Mouse (Mus musculus): ENCODE measurements at regions not wholly inside any gene's neighbourhood (a gene's known extent, or its start where the extent isn't known, plus 50 kb on each side); places are given as distances from the start of the nearest gene placed in this dataset.

DNA sequence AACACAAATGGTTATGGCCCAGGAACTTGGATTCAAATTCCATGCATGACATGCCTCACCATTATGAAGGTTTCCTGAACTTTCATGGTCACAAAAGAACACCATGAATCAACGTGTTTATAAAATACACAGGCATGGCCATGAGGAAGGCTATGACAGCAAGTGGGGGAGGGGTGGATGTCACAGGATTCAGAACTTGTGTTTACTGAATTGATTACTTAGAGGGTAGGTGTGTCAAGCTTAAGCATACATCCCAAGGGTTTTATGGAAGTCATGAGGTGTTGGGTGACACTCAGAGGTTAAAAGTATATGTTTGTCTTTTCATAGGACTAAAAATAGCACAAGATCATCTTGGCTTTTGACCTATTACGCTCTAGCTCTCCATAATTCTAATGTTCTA is 61.3 kb upstream of the Insig1 start:
- no peaks in the 10 kb centered on the region for H3K36me3 ChIP-seq (ENCODE audit: control insufficient read depth, insufficient read depth, low read length)
- no peak for TF ChIP-seq CTCF (IDR thresholded peaks at IDR 0.05; ENCODE audit: extremely low read depth, insufficient read length, insufficient replicate concordance, low read depth, low read length)
- no peak for TF ChIP-seq POLR2A (IDR thresholded peaks at IDR 0.05; ENCODE audit: low read depth, low read length)
- WGBS: 50% methylated on average over 2 of the region's 2 CpGs
- H3K27ac ChIP-seq (ENCODE audit: insufficient read depth, low read depth, low read length): no peak overlapping the region
- no peaks in the 10 kb centered on the region; the same call in 1 of the 2 replicates for H3K4me1 ChIP-seq (ENCODE audit: control insufficient read depth, insufficient read depth, insufficient read length, low read length)
- no peaks in the 10 kb centered on the region for H3K27me3 ChIP-seq (ENCODE audit: control insufficient read depth, insufficient read depth, low read length)
- H3K4me3 ChIP-seq (ENCODE audit: low read depth, low read length): no peak overlapping the region

DNA sequence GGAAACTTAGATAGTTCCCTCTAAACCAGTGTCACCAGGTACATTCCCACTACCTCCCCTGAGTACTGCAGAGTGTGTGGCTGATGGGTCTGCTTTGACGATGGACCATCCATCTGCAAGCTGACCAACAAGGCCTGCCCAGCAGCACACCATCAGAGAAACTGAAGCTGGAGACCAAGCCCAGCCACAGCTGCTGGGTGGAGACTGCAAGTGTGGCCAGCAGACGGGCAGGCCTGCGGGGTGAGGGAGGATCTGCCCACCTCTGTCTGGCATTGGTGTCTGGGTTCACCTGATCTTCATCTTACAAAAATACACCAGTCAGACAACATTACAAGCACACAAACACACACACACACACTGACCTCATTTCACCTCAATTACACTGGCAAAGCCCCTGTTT is 60.6 kb upstream of the Insig1 start:
- H3K27ac ChIP-seq (ENCODE audit: insufficient read depth, low read depth, low read length): no peak overlapping the region
- TF ChIP-seq CTCF (IDR thresholded peaks at IDR 0.05; ENCODE audit: extremely low read depth, insufficient read length, insufficient replicate concordance, low read depth, low read length) (no peak), POLR2A (IDR thresholded peaks at IDR 0.05; ENCODE audit: low read depth, low read length) (no peak)
- WGBS: 92% methylated on average over 3 of the region's 3 CpGs
- no peaks in the 10 kb centered on the region for H3K36me3 ChIP-seq (ENCODE audit: control insufficient read depth, insufficient read depth, low read length)
- H3K4me3 ChIP-seq (ENCODE audit: low read depth, low read length): no peak overlapping the region
- H3K27me3 ChIP-seq (ENCODE audit: control insufficient read depth, insufficient read depth, low read length): no peaks in the 10 kb centered on the region
- H3K4me1 ChIP-seq (ENCODE audit: control insufficient read depth, insufficient read depth, insufficient read length, low read length): no peaks in the 10 kb centered on the region; the same call in 1 of the 2 replicates

DNA sequence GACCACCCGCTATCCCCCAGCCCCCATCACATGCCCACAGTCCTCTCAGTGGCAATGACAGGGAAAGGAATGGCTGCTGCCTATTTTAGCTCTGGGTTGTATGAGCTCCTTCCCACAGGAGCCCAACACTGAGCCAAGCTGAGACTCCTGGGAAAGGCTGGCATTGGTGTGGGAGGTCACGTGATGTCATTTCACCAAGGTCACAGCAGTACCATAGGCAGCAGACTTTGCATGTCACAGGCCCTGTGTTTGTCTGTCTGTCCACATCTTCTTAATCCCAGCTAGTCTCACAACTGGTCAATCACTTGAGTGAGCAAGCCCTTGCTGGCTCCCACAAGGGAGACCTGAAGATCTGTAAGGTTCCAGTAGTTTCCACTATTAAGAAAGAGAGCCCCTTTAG is 58.7 kb upstream of the Insig1 start:
- Histone ChIP-seq H3K27ac (ENCODE audit: insufficient read depth, low read depth, low read length) (no peak overlapping the region), H3K36me3 (ENCODE audit: control insufficient read depth, insufficient read depth, low read length) (no peaks in the 10 kb centered on the region)
- 98% methylated on average over 2 of the region's 2 CpGs for WGBS

DNA sequence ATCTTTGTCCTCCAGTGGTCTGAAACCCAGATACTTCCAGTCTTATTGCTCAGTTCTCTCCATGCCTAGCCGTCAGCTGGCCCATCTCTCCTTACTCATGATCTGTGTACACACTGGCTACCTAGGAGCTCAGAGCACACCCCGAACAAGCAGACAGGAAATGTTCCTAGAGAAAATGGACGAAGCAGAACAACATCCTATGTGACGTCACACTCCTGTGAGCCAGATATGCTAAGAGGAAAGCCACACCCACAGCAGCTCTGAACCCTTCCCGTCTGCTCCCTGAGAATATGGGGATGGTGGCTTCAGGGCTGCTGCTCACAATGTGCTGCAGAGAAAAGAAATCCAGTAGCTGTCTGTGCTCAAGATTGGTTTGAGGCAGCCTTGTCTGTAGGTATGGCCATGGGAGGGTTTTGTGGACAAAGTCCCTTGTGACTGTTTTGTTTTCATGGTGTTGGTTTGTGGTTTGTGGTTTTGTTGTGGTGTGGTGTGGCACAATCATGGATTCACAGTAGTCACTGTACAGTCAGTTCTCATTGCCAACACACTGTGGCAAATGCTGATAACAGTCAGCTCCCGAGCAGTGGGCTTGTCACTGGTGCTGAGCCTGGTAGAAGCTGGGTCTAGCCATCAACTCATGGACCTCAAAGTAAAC is 57.4 kb upstream of the Insig1 start:
- 39% methylated on average over 6 of the region's 6 CpGs for WGBS

More for the DNA sequence above, 58.7 kb upstream of the Insig1 start:
- Histone ChIP-seq H3K4me3 (ENCODE audit: low read depth, low read length) (no peak overlapping the region), H3K27me3 (ENCODE audit: control insufficient read depth, insufficient read depth, low read length) (no peaks in the 10 kb centered on the region), H3K4me1 (ENCODE audit: control insufficient read depth, insufficient read depth, insufficient read length, low read length) (no peaks in the 10 kb centered on the region; the same call in 1 of the 2 replicates)
- no peak for TF ChIP-seq POLR2A (IDR thresholded peaks at IDR 0.05; ENCODE audit: low read depth, low read length)
- TF ChIP-seq CTCF (IDR thresholded peaks at IDR 0.05; ENCODE audit: extremely low read depth, insufficient read length, insufficient replicate concordance, low read depth, low read length): no peak

DNA sequence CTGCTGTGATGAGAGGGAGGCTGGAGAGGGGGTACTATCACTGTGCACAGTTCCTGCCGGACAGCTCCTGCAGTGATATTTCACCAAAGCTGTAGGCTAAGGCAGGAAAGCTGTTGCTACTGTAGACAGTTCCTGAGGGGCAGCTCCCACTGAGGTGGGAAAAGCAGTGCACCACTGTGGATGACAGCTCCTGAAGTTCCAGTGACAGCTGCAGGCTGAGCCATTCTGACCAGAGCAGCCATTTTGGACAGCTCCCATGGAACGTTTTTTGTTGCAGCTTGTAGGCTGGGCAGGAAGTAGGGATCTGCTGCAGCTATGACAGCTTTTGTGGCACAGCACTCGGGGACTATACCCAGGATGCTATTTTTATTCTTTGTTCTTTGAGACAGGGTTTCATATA is 51.3 kb upstream of the Insig1 start:
- no peak overlapping the region for H3K4me3 ChIP-seq (ENCODE audit: low read depth, low read length)
- H3K36me3 ChIP-seq (ENCODE audit: control insufficient read depth, insufficient read depth, low read length): no peaks in the 10 kb centered on the region
- H3K27ac ChIP-seq (ENCODE audit: insufficient read depth, low read depth, low read length): no peak overlapping the region
- WGBS: 52% methylated on average over 3 of the region's 3 CpGs
- no peak for TF ChIP-seq CTCF (IDR thresholded peaks at IDR 0.05; ENCODE audit: extremely low read depth, insufficient read length, insufficient replicate concordance, low read depth, low read length)
- no peak for TF ChIP-seq POLR2A (IDR thresholded peaks at IDR 0.05; ENCODE audit: low read depth, low read length)
- no peaks in the 10 kb centered on the region for H3K4me1 ChIP-seq (ENCODE audit: control insufficient read depth, insufficient read depth, insufficient read length, low read length)
- H3K27me3 ChIP-seq (ENCODE audit: control insufficient read depth, insufficient read depth, low read length): no peaks in the 10 kb centered on the region

More for the DNA sequence above, 57.4 kb upstream of the Insig1 start:
- Histone ChIP-seq H3K36me3 (ENCODE audit: control insufficient read depth, insufficient read depth, low read length) (no peaks in the 10 kb centered on the region), H3K27ac (ENCODE audit: insufficient read depth, low read depth, low read length) (no peak overlapping the region), H3K27me3 (ENCODE audit: control insufficient read depth, insufficient read depth, low read length) (no peaks in the 10 kb centered on the region), H3K4me1 (ENCODE audit: control insufficient read depth, insufficient read depth, insufficient read length, low read length) (no peaks in the 10 kb centered on the region; the same call in 1 of the 2 replicates), H3K4me3 (ENCODE audit: low read depth, low read length) (no peak overlapping the region)
- TF ChIP-seq POLR2A (IDR thresholded peaks at IDR 0.05; ENCODE audit: low read depth, low read length) (no peak), CTCF (IDR thresholded peaks at IDR 0.05; ENCODE audit: extremely low read depth, insufficient read length, insufficient replicate concordance, low read depth, low read length) (no peak)

All from small intestine, adult 2 months (tissue).